Mouse (Mus musculus): ENCODE data around the gene Cnst. TPM values are rescaled to one million over a fixed set of nuclear protein-coding genes. Genes with fewer than 3 reads are reported as not detected.

Gene Cnst
- polyA plus RNA-seq, 1 experiment from 2014 or later = 14.8 TPM

GRCm38 (mm10) chr1:179548996-179549752 lies 3.0 kb downstream of the Cnst start:
- no peaks in the 10 kb centered on the region for H3K36me3 ChIP-seq (ENCODE audit: control insufficient read depth, insufficient read depth, low read length)
- no peak overlapping the region for H3K27ac ChIP-seq (replicated peaks; ENCODE audit: low read depth, low read length)
- no peak overlapping the region for H3K4me3 ChIP-seq (ENCODE audit: low read depth, low read length)
- 94% methylated on average over 5 of the region's 5 CpGs for WGBS
- DNase-seq (ENCODE audit: low spot score) (no peak), ATAC-seq (ENCODE audit: insufficient number of reproducible peaks, low FRiP score, low TSS enrichment, low read depth) (no peak)
- no peak overlapping the region for H3K4me2 ChIP-seq (ENCODE audit: low read depth, severe bottlenecking)
- no peak overlapping the region for H3K9ac ChIP-seq (ENCODE audit: low read length)
- peaks cover 5% of the 10 kb centered on the region; the same call in 1 of the 2 replicates for H3K4me1 ChIP-seq (ENCODE audit: control insufficient read depth, insufficient read depth, low read length)
- H3K27me3 ChIP-seq (ENCODE audit: control insufficient read depth, insufficient read depth, low read length) = no peaks in the 10 kb centered on the region
- H3K9me3 ChIP-seq (ENCODE audit: control insufficient read depth, low read length) = no peaks in the 10 kb centered on the region

GRCm38 (mm10) chr1:179551336-179551735 lies 5.2 kb downstream of the Cnst start:
- ATAC-seq (ENCODE audit: insufficient number of reproducible peaks, low FRiP score, low TSS enrichment, low read depth) (no peak), DNase-seq (ENCODE audit: low spot score) (no peak)
- WGBS = 87% methylated on average over 3 of the region's 3 CpGs
- H3K27me3 ChIP-seq (ENCODE audit: control insufficient read depth, insufficient read depth, low read length) = no peaks in the 10 kb centered on the region
- no peak overlapping the region for H3K4me3 ChIP-seq (ENCODE audit: low read depth, low read length)
- H3K4me2 ChIP-seq (ENCODE audit: low read depth, severe bottlenecking) = no peak overlapping the region
- H3K36me3 ChIP-seq (ENCODE audit: control insufficient read depth, insufficient read depth, low read length) = no peaks in the 10 kb centered on the region
- no peaks in the 10 kb centered on the region for H3K9me3 ChIP-seq (ENCODE audit: control insufficient read depth, low read length)
- peaks cover 5% of the 10 kb centered on the region; the same call in 1 of the 2 replicates for H3K4me1 ChIP-seq (ENCODE audit: control insufficient read depth, insufficient read depth, low read length)
- H3K9ac ChIP-seq (ENCODE audit: low read length) = no peak overlapping the region
- no peak overlapping the region for H3K27ac ChIP-seq (replicated peaks; ENCODE audit: low read depth, low read length)

GRCm38 (mm10) chr1:179551921-179552320 lies 5.8 kb downstream of the Cnst start:
- ATAC-seq (ENCODE audit: insufficient number of reproducible peaks, low FRiP score, low TSS enrichment, low read depth) (no peak), DNase-seq (ENCODE audit: low spot score) (no peak)
- H3K9me3 ChIP-seq (ENCODE audit: control insufficient read depth, low read length) = no peaks in the 10 kb centered on the region
- 85% methylated on average over 4 of the region's 4 CpGs for WGBS
- no peaks in the 10 kb centered on the region for H3K36me3 ChIP-seq (ENCODE audit: control insufficient read depth, insufficient read depth, low read length)
- no peaks in the 10 kb centered on the region for H3K27me3 ChIP-seq (ENCODE audit: control insufficient read depth, insufficient read depth, low read length)
- H3K4me1 ChIP-seq (ENCODE audit: control insufficient read depth, insufficient read depth, low read length) = peaks cover 5% of the 10 kb centered on the region; the same call in 1 of the 2 replicates
- H3K4me3 ChIP-seq (ENCODE audit: low read depth, low read length) = no peak overlapping the region
- no peak overlapping the region for H3K27ac ChIP-seq (replicated peaks; ENCODE audit: low read depth, low read length)
- no peak overlapping the region for H3K4me2 ChIP-seq (ENCODE audit: low read depth, severe bottlenecking)
- H3K9ac ChIP-seq (ENCODE audit: low read length) = no peak overlapping the region

GRCm38 (mm10) chr1:179552751-179553150 lies 6.6 kb downstream of the Cnst start:
- ATAC-seq (ENCODE audit: insufficient number of reproducible peaks, low FRiP score, low TSS enrichment, low read depth) = no peak
- no peaks in the 10 kb centered on the region for H3K27me3 ChIP-seq (ENCODE audit: control insufficient read depth, insufficient read depth, low read length)
- 59% methylated on average over 7 of the region's 7 CpGs for WGBS
- H3K4me1 ChIP-seq (ENCODE audit: control insufficient read depth, insufficient read depth, low read length) = no peaks in the 10 kb centered on the region
- no peak overlapping the region for H3K9ac ChIP-seq (ENCODE audit: low read length)
- no peaks in the 10 kb centered on the region for H3K36me3 ChIP-seq (ENCODE audit: control insufficient read depth, insufficient read depth, low read length)
- no peak overlapping the region for H3K4me2 ChIP-seq (ENCODE audit: low read depth, severe bottlenecking)
- H3K9me3 ChIP-seq (ENCODE audit: control insufficient read depth, low read length) = no peaks in the 10 kb centered on the region
- DNase-seq (ENCODE audit: low spot score) = no peak
- no peak overlapping the region for H3K27ac ChIP-seq (replicated peaks; ENCODE audit: low read depth, low read length)
- no peak overlapping the region for H3K4me3 ChIP-seq (ENCODE audit: low read depth, low read length)

GRCm38 (mm10) chr1:179553197-179553948 lies 7.2 kb downstream of the Cnst start:
- no peak for DNase-seq (ENCODE audit: low spot score)
- Histone ChIP-seq H3K9me3 (ENCODE audit: control insufficient read depth, low read length) (no peaks in the 10 kb centered on the region), H3K4me1 (ENCODE audit: control insufficient read depth, insufficient read depth, low read length) (no peaks in the 10 kb centered on the region), H3K4me2 (ENCODE audit: low read depth, severe bottlenecking) (no peak overlapping the region), H3K4me3 (ENCODE audit: low read depth, low read length) (no peak overlapping the region), H3K9ac (ENCODE audit: low read length) (no peak overlapping the region), H3K27me3 (ENCODE audit: control insufficient read depth, insufficient read depth, low read length) (no peaks in the 10 kb centered on the region), H3K36me3 (ENCODE audit: control insufficient read depth, insufficient read depth, low read length) (no peaks in the 10 kb centered on the region), H3K27ac (replicated peaks; ENCODE audit: low read depth, low read length) (no peak overlapping the region)
- ATAC-seq (ENCODE audit: insufficient number of reproducible peaks, low FRiP score, low TSS enrichment, low read depth) = no peak
- 86% methylated on average over 5 of the region's 5 CpGs for WGBS

GRCm38 (mm10) chr1:179553949-179554347 lies 7.8 kb downstream of the Cnst start:
- H3K9me3 ChIP-seq (ENCODE audit: control insufficient read depth, low read length) = no peaks in the 10 kb centered on the region
- H3K27ac ChIP-seq (replicated peaks; ENCODE audit: low read depth, low read length) = no peak overlapping the region
- H3K9ac ChIP-seq (ENCODE audit: low read length) = no peak overlapping the region
- no peaks in the 10 kb centered on the region for H3K36me3 ChIP-seq (ENCODE audit: control insufficient read depth, insufficient read depth, low read length)
- no peak for ATAC-seq (ENCODE audit: insufficient number of reproducible peaks, low FRiP score, low TSS enrichment, low read depth)
- no peaks in the 10 kb centered on the region for H3K27me3 ChIP-seq (ENCODE audit: control insufficient read depth, insufficient read depth, low read length)
- no peak for DNase-seq (ENCODE audit: low spot score)
- H3K4me3 ChIP-seq (ENCODE audit: low read depth, low read length) = no peak overlapping the region
- WGBS = 85% methylated on average over 4 of the region's 4 CpGs
- H3K4me2 ChIP-seq (ENCODE audit: low read depth, severe bottlenecking) = no peak overlapping the region
- no peaks in the 10 kb centered on the region for H3K4me1 ChIP-seq (ENCODE audit: control insufficient read depth, insufficient read depth, low read length)

- Histone ChIP-seq H3K4me3 (ENCODE audit: low read depth, low read length) (no peak overlapping the region), H3K9me3 (ENCODE audit: control insufficient read depth, low read length) (no peaks in the 10 kb centered on the region), H3K4me1 (ENCODE audit: control insufficient read depth, insufficient read depth, low read length) (no peaks in the 10 kb centered on the region), H3K36me3 (ENCODE audit: control insufficient read depth, insufficient read depth, low read length) (no peaks in the 10 kb centered on the region), H3K9ac (ENCODE audit: low read length) (no peak overlapping the region), H3K27ac (replicated peaks; ENCODE audit: low read depth, low read length) (no peak overlapping the region), H3K4me2 (ENCODE audit: low read depth, severe bottlenecking) (no peak overlapping the region), H3K27me3 (ENCODE audit: control insufficient read depth, insufficient read depth, low read length) (no peaks in the 10 kb centered on the region)
- WGBS = 87% methylated on average over 3 of the region's 3 CpGs
- ATAC-seq (ENCODE audit: insufficient number of reproducible peaks, low FRiP score, low TSS enrichment, low read depth) (no peak), DNase-seq (ENCODE audit: low spot score) (no peak)
Observed at GRCm38 (mm10) chr1:179556921-179557320, 10.8 kb downstream of the Cnst start.

GRCm38 (mm10) chr1:179559446-179560194 lies 13.4 kb downstream of the Cnst start:
- Histone ChIP-seq H3K36me3 (ENCODE audit: control insufficient read depth, insufficient read depth, low read length) (no peaks in the 10 kb centered on the region), H3K4me3 (ENCODE audit: low read depth, low read length) (no peak overlapping the region), H3K27me3 (ENCODE audit: control insufficient read depth, insufficient read depth, low read length) (no peaks in the 10 kb centered on the region), H3K9me3 (ENCODE audit: control insufficient read depth, low read length) (no peaks in the 10 kb centered on the region), H3K4me2 (ENCODE audit: low read depth, severe bottlenecking) (no peak overlapping the region), H3K27ac (replicated peaks; ENCODE audit: low read depth, low read length) (no peak overlapping the region), H3K9ac (ENCODE audit: low read length) (no peak overlapping the region), H3K4me1 (ENCODE audit: control insufficient read depth, insufficient read depth, low read length) (no peaks in the 10 kb centered on the region)
- ATAC-seq (ENCODE audit: insufficient number of reproducible peaks, low FRiP score, low TSS enrichment, low read depth) (no peak), DNase-seq (ENCODE audit: low spot score) (no peak)
- WGBS = 82% methylated on average over 11 of the region's 11 CpGs
